Mouse (Mus musculus) ovary, postnatal 36 days (tissue): ENCODE measurements around the gene March1.
"Not testable (repeated sequence)": the region's sequence is repeated elsewhere in the genome, so short reads cannot be mapped to it uniquely, and the experiment has no call there.

Source experiments
- DNase-seq: peaks from one replicate; pipeline ENCODE4 v3.0.0; 2022; ENCODE audit warnings: low spot score, mixed read lengths

The March1 gene

GRCm38 (mm10) chr8:66317824-66318223, 700.1 kb downstream of the March1 start:
- no peak for DNase-seq

GRCm38 (mm10) chr8:66323045-66323807, 705.5 kb downstream of the March1 start:
- DNase-seq: peak; percentile 18

- no peak for DNase-seq
Observed at GRCm38 (mm10) chr8:66326396-66326795, 708.7 kb downstream of the March1 start.

GRCm38 (mm10) chr8:66332206-66332605, 714.5 kb downstream of the March1 start:
- no peak for DNase-seq

- no peak for DNase-seq
Observed at GRCm38 (mm10) chr8:66334265-66334664, 716.6 kb downstream of the March1 start.

- no peak for DNase-seq
Observed at GRCm38 (mm10) chr8:66339551-66339950, 721.9 kb downstream of the March1 start.

GRCm38 (mm10) chr8:66342928-66343327, 725.2 kb downstream of the March1 start:
- no peak for DNase-seq

- no peak for DNase-seq
Observed at GRCm38 (mm10) chr8:66362882-66363801, 745.4 kb downstream of the March1 start.

- no peak for DNase-seq
Observed at GRCm38 (mm10) chr8:66383694-66384373, 766.1 kb downstream of the March1 start.

GRCm38 (mm10) chr8:66386008-66386407, 768.3 kb downstream of the March1 start:
- no peak for DNase-seq

- no peak for DNase-seq
Observed at GRCm38 (mm10) chr8:66388693-66389092, 771.0 kb downstream of the March1 start.

GRCm38 (mm10) chr8:66391554-66391953, 773.9 kb downstream of the March1 start:
- DNase-seq: no peak

GRCm38 (mm10) chr8:66392900-66393299, 775.2 kb downstream of the March1 start:
- no peak for DNase-seq

- DNase-seq: no peak
Observed at GRCm38 (mm10) chr8:66394148-66394547, 776.4 kb downstream of the March1 start.

GRCm38 (mm10) chr8:66397811-66398210, 780.1 kb downstream of the March1 start:
- DNase-seq: no peak

- no peak for DNase-seq
Observed at GRCm38 (mm10) chr8:66400050-66400449, 782.4 kb downstream of the March1 start.

GRCm38 (mm10) chr8:66404711-66405414, 787.2 kb downstream of the March1 start:
- no peak for DNase-seq

- DNase-seq: not testable (repeated sequence)
Observed at GRCm38 (mm10) chr8:66405796-66406195, 788.1 kb downstream of the March1 start.

- DNase-seq: no peak
Observed at GRCm38 (mm10) chr8:66406596-66407361, 789.1 kb downstream of the March1 start.

GRCm38 (mm10) chr8:66410080-66410615, 792.4 kb downstream of the March1 start:
- no peak for DNase-seq

GRCm38 (mm10) chr8:66413101-66413500, 795.4 kb downstream of the March1 start:
- DNase-seq: no peak
